Mouse (Mus musculus) stomach, embryonic 16.5 days (tissue): ENCODE results near the gene Wtap. TPM values are rescaled to one million over a fixed set of nuclear protein-coding genes. Genes with fewer than 3 reads are reported as not detected.
"Not testable (repeated sequence)": the region's sequence is repeated elsewhere in the genome, so short reads cannot be mapped to it uniquely, and the experiment has no call there.

Experiments
- ATAC-seq: fragments of 200-750 bp; cut with Nextera tagmentation; 2 replicates; pipeline ENCODE4 v1.8.0; 2017; ENCODE audit warnings: moderate number of reproducible peaks, moderate TSS enrichment; ENCODE audit not compliant: insufficient read depth, low FRiP score
- H3K27ac ChIP-seq: fragments of 300-500 bp; sonication (generic); 2 replicates; pipeline ENCODE4 v1.5.1; 2014; ENCODE audit warnings: low read length
- H3K27me3 ChIP-seq: fragments of 300-500 bp; sonication (generic); 2 replicates; pipeline ENCODE4 v1.6.1; 2014; ENCODE audit warnings: low read length, control low read depth, mixed read lengths; ENCODE audit not compliant: control insufficient read depth, insufficient read depth
- H3K36me3 ChIP-seq: fragments of 300-500 bp; sonication (generic); 2 replicates; pipeline ENCODE4 v1.6.1; 2014; ENCODE audit warnings: low read length; ENCODE audit not compliant: control insufficient read depth, insufficient read depth
- H3K4me1 ChIP-seq: fragments of 300-500 bp; sonication (generic); 2 replicates; pipeline ENCODE4 v1.6.1; 2014; ENCODE audit warnings: low read length, control low read depth, mixed read lengths; ENCODE audit not compliant: control insufficient read depth, insufficient read depth
- H3K4me2 ChIP-seq: fragments of 300-500 bp; sonication (generic); 2 replicates; pipeline ENCODE4 v1.6.1; 2014; ENCODE audit warnings: low read depth, low read length, mixed read lengths
- H3K4me3 ChIP-seq: fragments of 300-500 bp; sonication (generic); replicated peaks from 2 replicates; pipeline ENCODE4 v1.5.1; 2014; ENCODE audit warnings: mild to moderate bottlenecking, low read length
- H3K9ac ChIP-seq: fragments of 300-500 bp; sonication (generic); 2 replicates; pipeline ENCODE4 v1.6.1; 2014; ENCODE audit warnings: low read length
- H3K9me3 ChIP-seq: fragments of 300-500 bp; sonication (generic); replicated peaks from 2 replicates; pipeline ENCODE4 v1.6.1; 2016; ENCODE audit warnings: low read length, control low read depth; ENCODE audit not compliant: control insufficient read depth
- WGBS: fragments of 180-500 bp; shearing (Covaris S2); extraction: QIAGEN DNeasy Blood & Tissue Kit; methylation state at CpG from one replicate; pipeline ENCODE4 v1.1.7; 2014; 5-methylcytosine and 5-hydroxymethylcytosine counted together
- polyA plus RNA-seq: library from polyadenylated mRNA; unstranded; fragments of >200 nt; fragmentation: Nextera tagmentation; extraction: Ambion mirVana; gene quantifications from 2 replicates; pipeline ENCODE4 v1.2.1, GENCODE M21; 2015

The Wtap gene
- polyA plus RNA-seq, result 101 and 105 TPM in 2 replicates

GRCm38 (mm10) chr17:12994069-12994468 is at the start of gene Wtap:
Gene Wtap (minus strand): TSS chr17:12994169.
- no peaks in the 10 kb centered on the region for H3K9me3 ChIP-seq
- peaks cover 7% of the 10 kb centered on the region; the same call in 1 of the 2 replicates for H3K4me1 ChIP-seq
- peak within 1 kb of the TSS; percentile 100 for H3K9ac ChIP-seq
- peak within 1 kb of the TSS; percentile 76 for H3K4me2 ChIP-seq
- H3K36me3 ChIP-seq, result no peaks in the 10 kb centered on the region
- H3K27me3 ChIP-seq, result no peaks in the 10 kb centered on the region
- WGBS, result 72% methylated on average over 1 of the region's 1 CpGs
- no peak for ATAC-seq
- peak within 1 kb of the TSS; percentile 100 for H3K27ac ChIP-seq
- H3K4me3 ChIP-seq, result peak within 1 kb of the TSS; percentile 99

DNA sequence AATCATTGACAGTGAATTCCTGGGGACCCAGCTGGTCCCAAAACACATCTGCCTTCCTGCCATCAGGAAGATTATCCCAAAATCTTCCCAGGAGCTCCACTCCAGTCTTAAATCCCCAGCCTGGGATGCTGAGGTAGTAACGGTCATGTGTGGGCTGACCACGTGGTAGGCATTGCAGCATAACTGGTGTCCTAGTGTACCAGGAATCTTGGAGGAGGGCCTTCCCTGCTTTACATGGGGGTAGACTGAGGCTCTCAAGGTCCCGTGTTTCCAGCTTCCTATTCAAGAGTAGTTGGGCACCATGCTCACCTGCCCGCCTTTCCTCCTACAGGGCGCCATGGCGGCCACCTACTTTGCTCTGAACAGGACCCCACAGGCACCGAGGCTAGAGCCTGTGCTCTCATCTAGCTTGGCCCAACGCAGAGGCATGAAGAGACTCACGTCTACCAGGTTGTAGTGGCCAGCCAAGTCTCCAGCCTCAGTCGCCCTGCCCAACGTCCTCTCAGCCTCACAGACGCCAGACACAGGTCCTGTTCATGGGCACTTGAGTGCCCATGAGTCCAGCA is 42.7 kb upstream of the Wtap start:
- not testable (repeated sequence) for H3K4me3 ChIP-seq, H3K4me1 ChIP-seq, H3K27ac ChIP-seq, H3K36me3 ChIP-seq, H3K27me3 ChIP-seq, H3K4me2 ChIP-seq, H3K9ac ChIP-seq, H3K9me3 ChIP-seq
- peak; percentile 13; the same call in 1 of the 2 replicates for ATAC-seq
- WGBS, result 94% methylated on average over 3 of the region's 12 CpGs

- 78% methylated on average over 3 of the region's 3 CpGs for WGBS
- H3K4me1 ChIP-seq, result peaks cover 7% of the 10 kb centered on the region
- H3K36me3 ChIP-seq, result peaks cover 4% of the 10 kb centered on the region; the same call in 1 of the 2 replicates
- no peak overlapping the region for H3K4me2 ChIP-seq
- H3K27ac ChIP-seq, result no peak overlapping the region
- H3K9ac ChIP-seq, result no peak overlapping the region
- no peaks in the 10 kb centered on the region for H3K9me3 ChIP-seq
- ATAC-seq, result no peak
- no peaks in the 10 kb centered on the region for H3K27me3 ChIP-seq
- no peak overlapping the region for H3K4me3 ChIP-seq
These were observed 19.3 kb upstream of the Wtap start for GRCm38 (mm10) chr17:13013316-13013715.

DNA sequence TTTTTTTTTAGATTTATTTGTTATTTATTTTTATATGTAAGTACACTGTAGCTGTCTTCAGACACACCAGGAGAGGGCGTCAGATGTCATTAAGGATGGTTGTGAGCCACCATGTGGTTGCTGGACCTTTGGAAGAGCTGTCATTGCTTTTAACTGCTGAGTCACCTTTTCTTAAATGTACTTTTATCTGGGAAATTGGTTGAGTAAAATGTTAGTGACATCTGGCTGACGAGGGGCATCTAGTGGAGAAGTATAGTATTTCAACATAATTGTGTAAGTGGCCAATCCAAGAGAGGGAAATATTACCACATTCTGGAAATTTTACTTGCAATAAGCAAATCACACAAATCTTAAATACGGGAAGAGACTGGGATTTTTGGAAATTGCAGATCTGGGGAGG is 15.9 kb upstream of the Wtap start:
- Histone ChIP-seq H3K9me3 (no peaks in the 10 kb centered on the region), H3K9ac (no peak overlapping the region), H3K36me3 (peaks cover under 1% of the 10 kb centered on the region; the same call in 1 of the 2 replicates), H3K27ac (no peak overlapping the region), H3K4me1 (peaks cover 13% of the 10 kb centered on the region), H3K27me3 (no peaks in the 10 kb centered on the region), H3K4me2 (no peak overlapping the region), H3K4me3 (no peak overlapping the region)
- WGBS, result 20% methylated on average over 3 of the region's 3 CpGs
- ATAC-seq, result no peak

DNA sequence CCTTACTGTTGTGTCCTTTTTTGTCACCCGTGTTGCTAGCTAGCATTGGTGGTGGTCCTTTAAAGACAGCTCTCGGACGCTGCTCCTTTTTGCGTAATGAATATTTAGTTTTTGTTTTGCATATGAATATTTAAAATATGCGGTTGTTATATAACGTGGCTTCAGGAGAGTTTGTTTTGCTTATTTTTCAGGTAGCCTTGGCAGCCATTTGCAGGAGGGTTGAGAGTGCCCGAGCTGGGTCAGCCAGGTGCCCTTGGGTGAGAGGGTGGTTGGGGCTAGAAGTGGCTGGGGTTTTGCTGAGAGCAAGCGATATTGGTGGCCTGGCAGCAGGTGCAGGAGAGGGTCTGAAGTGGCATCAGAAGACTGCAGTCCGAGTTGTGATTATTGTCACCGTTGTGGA is 14.6 kb upstream of the Wtap start:
- WGBS, result 5% methylated on average over 10 of the region's 10 CpGs
- ATAC-seq, result no peak
- Histone ChIP-seq H3K9me3 (no peaks in the 10 kb centered on the region), H3K9ac (peak overlapping the region; percentile 74), H3K4me2 (peak overlapping the region; percentile 86), H3K27ac (peak overlapping the region; percentile 89), H3K27me3 (no peaks in the 10 kb centered on the region), H3K4me3 (peak overlapping the region; percentile 82), H3K4me1 (peaks cover 13% of the 10 kb centered on the region), H3K36me3 (no peaks in the 10 kb centered on the region)

DNA sequence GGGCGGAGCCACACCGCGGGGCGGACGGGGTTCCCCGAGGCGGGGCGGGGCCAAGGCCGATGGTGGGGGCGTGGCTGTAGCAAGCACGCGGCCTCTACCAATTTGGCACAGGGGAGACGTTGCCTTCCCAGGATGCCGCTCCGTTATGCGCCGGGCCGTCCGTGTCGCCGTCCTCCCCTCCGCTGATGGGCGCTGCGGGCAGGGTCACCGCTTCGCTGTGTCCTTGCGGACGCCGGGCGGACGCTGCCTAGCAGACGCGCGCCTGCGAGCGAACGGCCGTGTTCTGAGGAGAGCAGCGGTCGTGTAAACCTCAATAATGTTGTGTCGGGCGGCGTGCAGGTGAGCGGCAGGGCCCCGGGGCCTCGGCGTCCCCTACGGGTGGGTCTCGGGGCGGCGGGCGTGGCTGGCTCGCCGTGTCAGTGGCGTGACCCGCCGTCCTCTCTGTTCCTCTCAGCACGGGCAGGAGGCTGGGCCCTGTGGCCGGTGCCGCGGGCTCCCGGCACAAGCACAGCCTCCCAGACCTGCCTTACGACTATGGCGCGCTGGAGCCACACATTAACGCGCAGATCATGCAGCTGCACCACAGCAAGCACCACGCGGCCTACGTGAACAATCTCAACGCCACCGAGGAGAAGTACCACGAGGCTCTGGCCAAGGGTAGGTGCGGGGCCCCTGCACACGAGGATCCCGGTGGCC is 13.9 kb upstream of the Wtap start:
- no peaks in the 10 kb centered on the region for H3K36me3 ChIP-seq
- WGBS, result 0% methylated on average over 76 of the region's 76 CpGs
- H3K9ac ChIP-seq, result peak overlapping the region; percentile 74
- no peaks in the 10 kb centered on the region for H3K27me3 ChIP-seq
- peaks cover 13% of the 10 kb centered on the region for H3K4me1 ChIP-seq
- peak overlapping the region; percentile 86 for H3K4me2 ChIP-seq
- peak; percentile 98 for ATAC-seq
- H3K4me3 ChIP-seq, result peak overlapping the region; percentile 82
- H3K27ac ChIP-seq, result peak overlapping the region; percentile 89
- no peaks in the 10 kb centered on the region for H3K9me3 ChIP-seq

DNA sequence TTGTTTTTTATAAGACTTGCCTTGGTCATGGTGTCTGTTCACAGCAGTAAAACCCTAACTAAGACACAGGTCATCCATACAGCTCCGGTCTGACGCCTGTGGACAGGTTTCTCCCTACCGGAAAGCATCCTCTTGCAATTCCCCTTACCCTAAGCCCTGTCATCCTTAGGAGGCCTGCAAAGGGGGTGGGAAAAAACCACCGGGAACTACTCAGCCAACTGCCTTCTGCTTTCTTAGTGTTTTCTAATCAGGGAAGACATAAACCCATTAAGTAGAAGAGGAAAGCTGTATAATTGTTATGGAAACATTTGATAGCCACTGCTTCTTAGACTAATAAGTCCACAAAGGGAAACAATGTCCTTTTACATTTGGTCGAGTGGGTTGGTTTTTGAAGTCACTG is 13.0 kb upstream of the Wtap start:
- peak overlapping the region; percentile 82 for H3K4me3 ChIP-seq
- H3K27me3 ChIP-seq, result no peaks in the 10 kb centered on the region
- H3K36me3 ChIP-seq, result no peaks in the 10 kb centered on the region
- peak overlapping the region; percentile 70 for H3K9ac ChIP-seq
- H3K4me1 ChIP-seq, result peaks cover 13% of the 10 kb centered on the region
- H3K27ac ChIP-seq, result peak overlapping the region; percentile 59; the same call in 1 of the 2 replicates
- no peak for ATAC-seq
- no peaks in the 10 kb centered on the region for H3K9me3 ChIP-seq
- peak overlapping the region; percentile 86 for H3K4me2 ChIP-seq
- 51% methylated on average over 5 of the region's 5 CpGs for WGBS

GRCm38 (mm10) chr17:13006546-13006945 is 12.6 kb upstream of the Wtap start, which contains the start of gene Sod2:
Gene Sod2 (plus strand): TSS chr17:13006846.
- WGBS, result 93% methylated on average over 2 of the region's 2 CpGs
- Histone ChIP-seq H3K27ac (peak within 1 kb of the TSS; percentile 59), H3K9ac (peak within 1 kb of the TSS; percentile 70), H3K4me2 (peak within 1 kb of the TSS; percentile 86), H3K4me1 (peaks cover 13% of the 10 kb centered on the region), H3K4me3 (peak within 1 kb of the TSS; percentile 82)
- not testable (repeated sequence) for H3K9me3 ChIP-seq, H3K27me3 ChIP-seq, H3K36me3 ChIP-seq, ATAC-seq

GRCm38 (mm10) chr17:13004436-13004835 is 10.5 kb upstream of the Wtap start:
- not testable (repeated sequence) for H3K27ac ChIP-seq, H3K9ac ChIP-seq, ATAC-seq, H3K36me3 ChIP-seq, H3K4me3 ChIP-seq, H3K9me3 ChIP-seq, H3K4me2 ChIP-seq, H3K27me3 ChIP-seq
- H3K4me1 ChIP-seq, result peaks cover 13% of the 10 kb centered on the region
- WGBS, result 49% methylated on average over 2 of the region's 2 CpGs
